Mouse (Mus musculus) kidney, postnatal 25 days (tissue): ENCODE data around the gene Slc44a2.
A peak's percentile ranks its signal among the peaks of the same experiment; 100 is the strongest.
"Not testable (repeated sequence)": the region's sequence is repeated elsewhere in the genome, so short reads cannot be mapped to it uniquely, and the experiment has no call there.

Source experiments
- DNase-seq, 2 experiments: peaks; one replicate each; pipeline ENCODE4 v3.0.0; 2021; ENCODE audit warnings: mixed read lengths in 2 of 2

Gene Slc44a2

GRCm38 (mm10) chr9:21320619-21321512 is at the start of gene Slc44a2:
Gene Slc44a2, plus strand, starts transcription at chr9:21320698.
- peak; percentile 84 to 87 for DNase-seq

GRCm38 (mm10) chr9:21272391-21272790 is 48.1 kb upstream of the Slc44a2 start:
- no peak for DNase-seq

- DNase-seq: no peak
Observed at GRCm38 (mm10) chr9:21273094-21273493, 47.4 kb upstream of the Slc44a2 start.

- DNase-seq: peak in 1 of 2 experiments; percentile 52
Observed at GRCm38 (mm10) chr9:21273520-21274228, 46.8 kb upstream of the Slc44a2 start.

GRCm38 (mm10) chr9:21274336-21274735 is 46.2 kb upstream of the Slc44a2 start:
- DNase-seq: no peak

- DNase-seq: no peak
Observed at GRCm38 (mm10) chr9:21275013-21275710, 45.3 kb upstream of the Slc44a2 start.

- no peak for DNase-seq
Observed at GRCm38 (mm10) chr9:21275727-21276126, 44.8 kb upstream of the Slc44a2 start.

- DNase-seq: no peak
Observed at GRCm38 (mm10) chr9:21276307-21276706, 44.2 kb upstream of the Slc44a2 start.

GRCm38 (mm10) chr9:21277776-21278175 is 42.7 kb upstream of the Slc44a2 start:
- DNase-seq: no peak

GRCm38 (mm10) chr9:21283591-21283990 is 36.9 kb upstream of the Slc44a2 start:
- DNase-seq: no peak

GRCm38 (mm10) chr9:21283994-21284393 is 36.5 kb upstream of the Slc44a2 start:
- DNase-seq: peak; percentile 26 to 59

GRCm38 (mm10) chr9:21286753-21287152 is 33.7 kb upstream of the Slc44a2 start:
- no peak for DNase-seq

GRCm38 (mm10) chr9:21287571-21288402 is 32.7 kb upstream of the Slc44a2 start, which contains the start of gene Kri1:
Gene Kri1, minus strand, starts transcription at chr9:21287969.
- peak; percentile 99 for DNase-seq

- DNase-seq: peak in 1 of 2 experiments; percentile 54
Observed at GRCm38 (mm10) chr9:21288404-21289336, 31.8 kb upstream of the Slc44a2 start.

GRCm38 (mm10) chr9:21289337-21289671 is 31.2 kb upstream of the Slc44a2 start:
- no peak for DNase-seq

- no peak for DNase-seq
Observed at GRCm38 (mm10) chr9:21290589-21290988, 29.9 kb upstream of the Slc44a2 start.

GRCm38 (mm10) chr9:21291022-21291787 is 29.3 kb upstream of the Slc44a2 start, which contains the start of gene Cdkn2d:
Gene Cdkn2d, minus strand, starts transcription at chr9:21291407.
- peak; percentile 100 for DNase-seq

GRCm38 (mm10) chr9:21291868-21292267 is 28.6 kb upstream of the Slc44a2 start:
- DNase-seq: not testable (repeated sequence)

- no peak for DNase-seq
Observed at GRCm38 (mm10) chr9:21292271-21292670, 28.2 kb upstream of the Slc44a2 start.

- no peak for DNase-seq
Observed at GRCm38 (mm10) chr9:21299014-21299413, 21.5 kb upstream of the Slc44a2 start.
